Mouse (Mus musculus) embryonic fibroblast, embryonic 13.5 days (primary cell): ENCODE measurements around the gene Tmem223.

Experiments used
- CTCF ChIP-seq: IDR thresholded peaks from 2 replicates; pipeline ENCODE4 v1.5.1; 2011; ENCODE audit warnings: mild to moderate bottlenecking, control low read depth, low read length, moderate library complexity, borderline replicate concordance; ENCODE audit not compliant: insufficient read depth
- POLR2A ChIP-seq: IDR thresholded peaks from 2 replicates; pipeline ENCODE4 v1.6.1; 2011; ENCODE audit warnings: low read depth, mild to moderate bottlenecking, control low read depth, low read length, moderate library complexity

DNA sequence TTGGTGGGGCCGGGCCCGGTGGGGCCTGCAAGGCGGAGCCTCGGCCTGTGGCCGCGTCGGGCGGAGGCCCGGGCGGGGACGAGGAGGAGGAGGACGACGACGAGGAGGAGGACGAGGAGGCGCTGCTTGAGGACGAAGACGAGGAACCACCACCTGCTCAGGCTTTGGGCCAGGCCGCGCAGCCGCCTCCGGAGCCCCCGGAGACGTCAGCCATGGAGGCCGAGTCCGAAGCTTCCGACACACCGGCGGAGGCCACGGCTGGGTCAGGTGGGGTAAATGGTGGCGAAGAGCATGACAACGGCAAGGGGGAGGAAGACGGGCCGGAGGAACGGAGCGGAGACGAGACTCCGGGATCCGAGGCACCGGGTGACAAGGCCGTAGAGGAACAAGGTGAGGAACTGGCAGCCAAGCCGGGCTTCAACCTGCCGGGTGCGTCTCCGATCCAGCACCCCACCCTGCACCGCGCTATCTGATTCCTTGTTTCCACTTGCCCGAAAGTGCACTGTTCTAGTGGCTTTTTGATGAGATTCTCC lies 49.7 kb downstream of the Tmem223 start:
- no peak for TF ChIP-seq CTCF
- no peak for TF ChIP-seq POLR2A
